Mouse (Mus musculus): Measurements from ENCODE around the gene Chek2. TPM values are rescaled to one million over a fixed set of nuclear protein-coding genes. Genes with fewer than 3 reads are reported as not detected.

Chek2 gene
- total and polyA plus RNA-seq, 3 experiments, result 25.0 to 41.6 (median 27.6) TPM

DNA sequence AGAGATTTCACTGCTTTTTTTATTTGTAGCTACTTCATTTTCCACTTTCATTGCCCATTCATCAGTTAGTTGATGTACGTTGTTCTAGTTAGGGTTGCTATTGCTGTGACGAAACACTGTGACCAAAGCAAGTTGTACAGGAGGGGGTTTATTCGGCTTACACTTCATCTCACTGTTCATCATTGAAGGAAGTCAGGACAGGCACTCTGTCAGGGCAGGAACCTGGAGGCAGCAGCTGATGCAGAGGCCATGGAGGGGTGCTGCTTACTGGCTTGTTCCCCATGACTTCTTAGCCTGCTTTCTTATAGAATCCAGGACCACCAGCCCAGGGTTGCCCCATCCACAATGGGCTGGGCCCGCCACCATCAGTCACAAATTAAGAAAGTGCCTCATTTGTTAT, 59.0 kb downstream of the Chek2 start:
- dilution Hi-C loops (cut with MboI; ENCODE audit: extremely low pct_ligation_motif_present, extremely low pct_unique_long_range_greater_than_20kb, low sequenced_read_pairs), result no loop called here
- H3K4me2 ChIP-seq (ENCODE audit: insufficient read depth, low read depth, poor library complexity, severe bottlenecking), result no peak overlapping the region
- TF ChIP-seq JUND (conservative IDR thresholded peaks at IDR 0.05; ENCODE audit: low read depth, low read length) (no peak), ELF1 (IDR thresholded peaks at IDR 0.05; ENCODE audit: low read depth, low read length) (no peak), KAT2A (IDR thresholded peaks at IDR 0.05; ENCODE audit: insufficient replicate concordance, low read length) (no peak), MAZ (IDR thresholded peaks at IDR 0.05; ENCODE audit: low read depth, low read length) (no peak), TBP (conservative IDR thresholded peaks at IDR 0.05; ENCODE audit: low read depth, low read length) (no peak)
- peaks cover 8 to 14% of the 10 kb centered on the region in 2 experiments for H3K36me3 ChIP-seq (replicated peaks in 1 of 2; ENCODE audit: control insufficient read depth in 1 of 2, insufficient read depth in 1 of 2, low read length in 1 of 2)
- in situ Hi-C loops (cut with MboI; ENCODE audit: low pct_ligation_motif_present, low pct_unique_long_range_greater_than_20kb, low sequenced_read_pairs), result no loop called here
- H3K9ac ChIP-seq (ENCODE audit: insufficient read depth, low read depth), result no peak overlapping the region
- no peaks in the 10 kb centered on the region for H3K27me3 ChIP-seq (replicated peaks)
- no peaks in the 10 kb centered on the region for H3K79me2 ChIP-seq (replicated peaks; ENCODE audit: control insufficient read depth, extremely low read depth, insufficient read depth, poor library complexity, severe bottlenecking)
- no peak overlapping the region for H3K27ac ChIP-seq (ENCODE audit: insufficient read depth, low read depth)
- DNase-seq (ENCODE audit: extremely low read depth), result no peak
- H3K4me3 ChIP-seq (replicated peaks in 1 of 3; ENCODE audit: low read depth in 2 of 3, low read length in 2 of 3, poor library complexity in 1 of 3), result no peak overlapping the region
- H3K9me3 ChIP-seq (replicated peaks; ENCODE audit: low read length), result no peaks in the 10 kb centered on the region
- peaks cover 0 to 4% of the 10 kb centered on the region in 2 experiments; a peak in 1 of 4 replicates for H3K4me1 ChIP-seq (ENCODE audit: control insufficient read depth in 1 of 2, insufficient read depth in 2 of 2)

DNA sequence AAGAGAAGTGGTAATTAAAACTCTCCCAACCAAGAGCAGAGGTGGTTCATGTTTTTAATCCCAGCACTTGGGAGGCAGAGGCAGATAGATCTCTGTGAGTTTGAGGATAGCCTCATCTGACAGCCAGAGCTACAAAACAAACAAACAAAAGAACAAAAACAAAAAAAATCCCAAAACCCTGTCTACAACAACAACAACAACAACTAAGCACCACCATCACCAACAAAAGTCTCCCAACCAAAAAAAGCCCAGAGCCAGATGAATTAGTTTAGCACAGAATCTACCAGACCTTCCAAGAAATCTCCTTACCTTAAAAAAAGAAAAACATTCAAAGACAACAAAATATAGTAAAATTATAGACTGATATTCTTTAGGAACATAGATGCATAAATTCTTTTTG, 60.6 kb downstream of the Chek2 start:
- DNase-seq (ENCODE audit: extremely low read depth), result no peak
- Histone ChIP-seq H3K9ac (ENCODE audit: insufficient read depth, low read depth) (no peak overlapping the region), H3K9me3 (replicated peaks; ENCODE audit: low read length) (no peaks in the 10 kb centered on the region), H3K79me2 (replicated peaks; ENCODE audit: control insufficient read depth, extremely low read depth, insufficient read depth, poor library complexity, severe bottlenecking) (no peaks in the 10 kb centered on the region), H3K4me1 (ENCODE audit: control insufficient read depth in 1 of 2, insufficient read depth in 2 of 2) (peaks cover 0 to 3% of the 10 kb centered on the region in 2 experiments; a peak in 1 of 4 replicates), H3K4me2 (ENCODE audit: insufficient read depth, low read depth, poor library complexity, severe bottlenecking) (no peak overlapping the region), H3K27me3 (replicated peaks) (no peaks in the 10 kb centered on the region), H3K27ac (ENCODE audit: insufficient read depth, low read depth) (no peak overlapping the region), H3K36me3 (replicated peaks in 1 of 2; ENCODE audit: control insufficient read depth in 1 of 2, insufficient read depth in 1 of 2, low read length in 1 of 2) (peaks cover 3 to 4% of the 10 kb centered on the region in 2 experiments), H3K4me3 (replicated peaks in 1 of 3; ENCODE audit: low read depth in 2 of 3, low read length in 2 of 3, poor library complexity in 1 of 3) (no peak overlapping the region)
- TF ChIP-seq ZKSCAN1 (IDR thresholded peaks at IDR 0.05; ENCODE audit: borderline replicate concordance, low read depth, low read length) (no peak), IRF4 (IDR thresholded peaks at IDR 0.05; ENCODE audit: low read depth, low read length) (no peak), SIN3A (IDR thresholded peaks at IDR 0.05; ENCODE audit: low read length) (no peak), RCOR1 (conservative IDR thresholded peaks at IDR 0.05; ENCODE audit: low read depth, low read length) (no peak), TBP (conservative IDR thresholded peaks at IDR 0.05; ENCODE audit: low read depth, low read length) (no peak), ETS1 (conservative IDR thresholded peaks at IDR 0.05; ENCODE audit: low read depth, low read length) (no peak), MXI1 (IDR thresholded peaks at IDR 0.05; ENCODE audit: low read depth, low read length) (no peak), JUN (IDR thresholded peaks at IDR 0.05; ENCODE audit: insufficient read depth, low read depth, low read length) (no peak), POLR2A (IDR thresholded peaks at IDR 0.05; ENCODE audit: low read depth, low read length) (no peak), MAX (IDR thresholded peaks at IDR 0.05; ENCODE audit: low read length) (no peak), TCF12 (IDR thresholded peaks at IDR 0.05; ENCODE audit: low read depth, low read length) (no peak), HCFC1 (IDR thresholded peaks at IDR 0.05; ENCODE audit: low read depth, low read length) (no peak), ELF1 (IDR thresholded peaks at IDR 0.05; ENCODE audit: low read depth, low read length) (no peak), MEF2A (IDR thresholded peaks at IDR 0.05; ENCODE audit: borderline replicate concordance, low read depth, low read length) (no peak), USF2 (conservative IDR thresholded peaks at IDR 0.05; ENCODE audit: low read depth, low read length) (no peak), JUND (conservative IDR thresholded peaks at IDR 0.05; ENCODE audit: low read depth, low read length) (no peak), UBTF (IDR thresholded peaks at IDR 0.05; ENCODE audit: low read depth, low read length) (no peak)
- dilution Hi-C loops (cut with MboI; ENCODE audit: extremely low pct_ligation_motif_present, extremely low pct_unique_long_range_greater_than_20kb, low sequenced_read_pairs), result no loop called here
- in situ Hi-C loops (cut with MboI; ENCODE audit: low pct_ligation_motif_present, low pct_unique_long_range_greater_than_20kb, low sequenced_read_pairs), result no loop called here

Measured in CH12.LX (cell line).